Mouse (Mus musculus) stomach, embryonic 16.5 days (tissue): ENCODE results near the gene Pus7. TPM values are rescaled to one million over a fixed set of nuclear protein-coding genes. Genes with fewer than 3 reads are reported as not detected.
"Not testable (repeated sequence)": the region's sequence is repeated elsewhere in the genome, so short reads cannot be mapped to it uniquely, and the experiment has no call there.

ENCODE experiments used
- ATAC-seq: fragments of 200-750 bp; cut with Nextera tagmentation; 2 replicates; pipeline ENCODE4 v1.8.0; 2017; ENCODE audit warnings: moderate number of reproducible peaks, moderate TSS enrichment; ENCODE audit not compliant: insufficient read depth, low FRiP score
- H3K27ac ChIP-seq: fragments of 300-500 bp; sonication (generic); 2 replicates; pipeline ENCODE4 v1.5.1; 2014; ENCODE audit warnings: low read length
- H3K27me3 ChIP-seq: fragments of 300-500 bp; sonication (generic); 2 replicates; pipeline ENCODE4 v1.6.1; 2014; ENCODE audit warnings: low read length, control low read depth, mixed read lengths; ENCODE audit not compliant: control insufficient read depth, insufficient read depth
- H3K36me3 ChIP-seq: fragments of 300-500 bp; sonication (generic); 2 replicates; pipeline ENCODE4 v1.6.1; 2014; ENCODE audit warnings: low read length; ENCODE audit not compliant: control insufficient read depth, insufficient read depth
- H3K4me1 ChIP-seq: fragments of 300-500 bp; sonication (generic); 2 replicates; pipeline ENCODE4 v1.6.1; 2014; ENCODE audit warnings: low read length, control low read depth, mixed read lengths; ENCODE audit not compliant: control insufficient read depth, insufficient read depth
- H3K4me2 ChIP-seq: fragments of 300-500 bp; sonication (generic); 2 replicates; pipeline ENCODE4 v1.6.1; 2014; ENCODE audit warnings: low read depth, low read length, mixed read lengths
- H3K4me3 ChIP-seq: fragments of 300-500 bp; sonication (generic); replicated peaks from 2 replicates; pipeline ENCODE4 v1.5.1; 2014; ENCODE audit warnings: mild to moderate bottlenecking, low read length
- H3K9ac ChIP-seq: fragments of 300-500 bp; sonication (generic); 2 replicates; pipeline ENCODE4 v1.6.1; 2014; ENCODE audit warnings: low read length
- H3K9me3 ChIP-seq: fragments of 300-500 bp; sonication (generic); replicated peaks from 2 replicates; pipeline ENCODE4 v1.6.1; 2016; ENCODE audit warnings: low read length, control low read depth; ENCODE audit not compliant: control insufficient read depth
- WGBS: fragments of 180-500 bp; shearing (Covaris S2); extraction: QIAGEN DNeasy Blood & Tissue Kit; methylation state at CpG from one replicate; pipeline ENCODE4 v1.1.7; 2014; 5-methylcytosine and 5-hydroxymethylcytosine counted together
- polyA plus RNA-seq: library from polyadenylated mRNA; unstranded; fragments of >200 nt; fragmentation: Nextera tagmentation; extraction: Ambion mirVana; gene quantifications from 2 replicates; pipeline ENCODE4 v1.2.1, GENCODE M21; 2015

The Pus7 gene
- polyA plus RNA-seq, 1 experiment from 2014 or later, result 31.3 TPM

DNA sequence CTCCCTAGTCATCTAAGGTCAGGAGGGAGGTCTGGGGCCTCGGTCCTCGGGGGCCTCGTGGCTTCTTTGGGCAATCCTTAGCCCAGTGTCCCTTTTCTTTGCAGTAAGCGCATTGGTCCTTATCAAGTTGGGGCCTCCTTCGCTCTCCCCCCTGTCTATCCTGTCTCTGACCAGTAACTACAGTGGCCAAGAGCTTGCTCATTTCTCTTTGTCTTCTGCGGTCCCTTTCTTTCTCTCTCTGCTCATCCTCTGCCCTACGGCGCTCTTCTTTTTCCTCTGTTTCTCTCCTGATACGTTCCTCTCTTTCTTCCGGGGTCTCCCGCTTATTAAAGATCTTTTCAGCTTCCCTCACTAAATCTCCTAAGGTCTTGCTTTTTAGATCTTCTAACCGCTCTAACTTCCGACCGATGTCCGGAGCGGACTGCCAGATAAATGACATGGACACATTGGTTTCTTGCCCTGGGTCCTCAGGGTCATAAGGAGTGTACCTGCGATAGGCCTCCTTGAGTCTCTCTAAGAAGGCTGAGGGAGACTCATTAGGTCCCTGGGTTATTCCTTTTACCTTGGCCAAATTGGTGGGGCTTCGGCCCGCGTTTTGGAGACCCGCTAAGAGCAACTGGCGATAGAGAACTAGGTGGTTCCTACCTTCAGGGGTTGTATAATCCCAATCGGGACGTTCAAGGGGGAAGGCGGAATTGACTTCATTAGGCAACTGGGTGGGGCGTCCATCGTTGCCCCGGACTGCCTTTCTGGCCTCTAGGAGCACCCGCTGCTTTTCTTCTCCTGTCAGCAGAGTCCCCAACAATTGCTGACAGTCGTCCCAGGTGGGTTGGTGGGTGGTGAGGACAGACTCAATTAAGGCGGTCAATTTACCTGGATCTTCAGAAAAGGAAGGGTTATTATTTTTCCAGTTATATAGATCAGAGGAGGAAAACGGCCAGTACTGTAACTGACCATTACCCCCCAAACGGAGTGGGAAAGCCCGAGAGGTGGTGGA lies 76.6 kb downstream of the Pus7 start:
- not testable (repeated sequence) for H3K4me2 ChIP-seq, H3K4me1 ChIP-seq, H3K4me3 ChIP-seq, H3K27ac ChIP-seq, H3K9ac ChIP-seq, ATAC-seq, H3K27me3 ChIP-seq
- 97% methylated on average over 34 of the region's 34 CpGs for WGBS
- Histone ChIP-seq H3K36me3 (peaks cover 49% of the 10 kb centered on the region), H3K9me3 (peaks cover 42% of the 10 kb centered on the region)

DNA sequence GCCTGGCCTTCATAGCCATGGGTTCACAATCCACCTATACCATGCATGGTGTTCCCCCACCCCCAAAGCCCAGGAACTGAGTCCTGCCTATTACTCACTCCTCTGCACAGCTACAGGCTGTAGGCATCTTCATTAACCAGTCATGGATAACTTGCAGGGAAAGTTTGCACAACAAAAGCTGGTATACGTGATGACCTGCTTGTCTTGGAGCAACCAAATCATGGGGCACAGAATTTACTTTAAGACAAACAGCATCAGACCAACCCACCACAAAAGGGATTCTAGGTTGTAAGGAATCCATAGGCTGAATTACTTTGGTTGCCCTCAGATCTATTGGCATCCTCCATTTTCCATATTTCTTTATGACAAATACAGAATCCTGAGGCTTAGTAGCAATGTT lies 86.1 kb downstream of the Pus7 start:
- no peak overlapping the region for H3K4me3 ChIP-seq
- no peak for ATAC-seq
- no peaks in the 10 kb centered on the region for H3K27me3 ChIP-seq
- H3K27ac ChIP-seq, result no peak overlapping the region
- no peak overlapping the region for H3K9ac ChIP-seq
- H3K4me1 ChIP-seq, result no peaks in the 10 kb centered on the region
- H3K9me3 ChIP-seq, result peaks cover 33% of the 10 kb centered on the region
- peaks cover 10% of the 10 kb centered on the region for H3K36me3 ChIP-seq
- H3K4me2 ChIP-seq, result no peak overlapping the region
- 90% methylated on average over 1 of the region's 1 CpGs for WGBS

Other genes with a start within 250 kb of the Pus7 start
- 33.9 and 36.2 TPM in 2 replicates for gene Srpk2, start 99.1 kb downstream of the Pus7 start, polyA plus RNA-seq
- 39.3 and 41.0 TPM in 2 replicates for gene Rint1, start 4.0 kb upstream of the Pus7 start, polyA plus RNA-seq
- 106 and 120 TPM in 2 replicates for gene Tomm7, start 60.5 kb upstream of the Pus7 start, polyA plus RNA-seq
- gene Fam126a, start 247.0 kb upstream of the Pus7 start, polyA plus RNA-seq, result 15.7 and 19.1 TPM in 2 replicates